Mouse (Mus musculus): ENCODE data around the gene Wbp2nl.

GRCm38 (mm10) chr15:82350349-82350748, 51.6 kb downstream of the Wbp2nl start:
- TF ChIP-seq CTCF (IDR thresholded peaks at IDR 0.05; ENCODE audit: low read depth) (no peak), EP300 (IDR thresholded peaks at IDR 0.05; ENCODE audit: low read depth) (no peak)
